In genomic region chr17:86329273-86330075, GRCm38 (mm10) we compare ENCODE assay signal across 8 mouse cellular contexts.
A peak's percentile ranks its signal among the peaks of the same experiment; 100 is the strongest.
DNase-seq lines count a peak whose midpoint lies in the region; ATAC-seq lines count a peak whose summit lies in the region.

No protein-coding gene starts in this region.

- peak overlapping the region; percentile 41; the same call in 1 of the 2 replicates for H3K27ac ChIP-seq in lung, embryonic 15.5 days
- H3K27ac ChIP-seq in forebrain, embryonic 15.5 days (replicated peaks): 0 out of 2 replicates have a peak overlapping the region, but pooled peaks have one; percentile 8
- H3K27ac ChIP-seq in liver, embryonic 12.5 days: no peak overlapping the region
- 0 out of 2 replicates have a peak overlapping the region, but pooled peaks have one; percentile 1 for H3K27ac ChIP-seq in stomach, embryonic 16.5 days (ENCODE audit: low read length)

- DNase-seq in lung, postnatal 10 days: no peak
- DNase-seq in thymus, postnatal 25 days: no peak
- DNase-seq in spleen, adult 18-20 months: no peak
- no peak for DNase-seq in cerebellum, adult 8-10 months

- no peak overlapping the region for H3K4me3 ChIP-seq in lung, embryonic 15.5 days
- H3K4me3 ChIP-seq in forebrain, embryonic 15.5 days: no peak overlapping the region
- H3K4me3 ChIP-seq in liver, embryonic 12.5 days: peak overlapping the region; percentile 10
- H3K4me3 ChIP-seq in stomach, embryonic 16.5 days (replicated peaks; ENCODE audit: low read length): peak overlapping the region; percentile 6; the same call in 1 of the 2 replicates

- peak overlapping the region; percentile 44 for H3K4me2 ChIP-seq in lung, embryonic 15.5 days
- H3K4me2 ChIP-seq in forebrain, embryonic 15.5 days (replicated peaks): no peak overlapping the region; the same call in 1 of the 2 replicates
- H3K4me2 ChIP-seq in liver, embryonic 12.5 days: peak overlapping the region; percentile 38
- H3K4me2 ChIP-seq in stomach, embryonic 16.5 days (ENCODE audit: low read depth, low read length): peak overlapping the region; percentile 43

- WGBS in lung, embryonic 15.5 days: 6% methylated on average over 16 of the region's 16 CpGs
- WGBS in forebrain, embryonic 15.5 days: 37% methylated on average over 16 of the region's 16 CpGs
- WGBS in liver, embryonic 12.5 days (ENCODE audit: insufficient replicate concordance): 44% methylated on average over 16 of the region's 16 CpGs
- WGBS in stomach, embryonic 16.5 days: 11% methylated on average over 16 of the region's 16 CpGs

- no peaks in the 10 kb centered on the region for H3K27me3 ChIP-seq in lung, embryonic 15.5 days
- H3K27me3 ChIP-seq in forebrain, embryonic 15.5 days: no peaks in the 10 kb centered on the region
- H3K27me3 ChIP-seq in liver, embryonic 12.5 days (replicated peaks): no peaks in the 10 kb centered on the region
- no peaks in the 10 kb centered on the region for H3K27me3 ChIP-seq in stomach, embryonic 16.5 days (ENCODE audit: control insufficient read depth, insufficient read depth, low read length)

- no peak overlapping the region for H3K9ac ChIP-seq in lung, embryonic 15.5 days
- H3K9ac ChIP-seq in forebrain, embryonic 15.5 days (replicated peaks): no peak overlapping the region
- no peak overlapping the region for H3K9ac ChIP-seq in liver, embryonic 12.5 days
- peak overlapping the region; percentile 32; the same call in 1 of the 2 replicates for H3K9ac ChIP-seq in stomach, embryonic 16.5 days (ENCODE audit: low read length)

- ATAC-seq in lung, embryonic 15.5 days (ENCODE audit: borderline replicate concordance, extremely low read depth, low FRiP score, low TSS enrichment): peak; percentile 43; the same call in 1 of the 2 replicates
- peak; percentile 43 for ATAC-seq in forebrain, embryonic 15.5 days (replicated peaks)
- no peak for ATAC-seq in liver, embryonic 12.5 days
- ATAC-seq in stomach, embryonic 16.5 days (ENCODE audit: insufficient read depth, low FRiP score): peak; percentile 58; the same call in 1 of the 2 replicates

- no peaks in the 10 kb centered on the region for H3K9me3 ChIP-seq in lung, embryonic 15.5 days
- H3K9me3 ChIP-seq in forebrain, embryonic 15.5 days: no peaks in the 10 kb centered on the region
- no peaks in the 10 kb centered on the region for H3K9me3 ChIP-seq in liver, embryonic 12.5 days (replicated peaks)
- H3K9me3 ChIP-seq in stomach, embryonic 16.5 days (replicated peaks; ENCODE audit: control insufficient read depth, low read length): no peaks in the 10 kb centered on the region

- H3K4me1 ChIP-seq in lung, embryonic 15.5 days: peaks cover 35% of the 10 kb centered on the region
- peaks cover 24% of the 10 kb centered on the region for H3K4me1 ChIP-seq in forebrain, embryonic 15.5 days
- H3K4me1 ChIP-seq in liver, embryonic 12.5 days: peaks cover 24% of the 10 kb centered on the region
- peaks cover 41% of the 10 kb centered on the region for H3K4me1 ChIP-seq in stomach, embryonic 16.5 days (ENCODE audit: control insufficient read depth, insufficient read depth, low read length)

- no peaks in the 10 kb centered on the region for H3K36me3 ChIP-seq in lung, embryonic 15.5 days
- no peaks in the 10 kb centered on the region for H3K36me3 ChIP-seq in forebrain, embryonic 15.5 days
- no peaks in the 10 kb centered on the region for H3K36me3 ChIP-seq in liver, embryonic 12.5 days
- no peaks in the 10 kb centered on the region for H3K36me3 ChIP-seq in stomach, embryonic 16.5 days (ENCODE audit: control insufficient read depth, insufficient read depth, low read length)

Comparison
In these comparisons a context has a peak if more than half of its experiments do, and no peak if none do; other contexts are left out.
1. H3K4me3 ChIP-seq: peak in liver, embryonic 12.5 days (single experiment) and stomach, embryonic 16.5 days (single experiment); none in lung, embryonic 15.5 days (single experiment) and forebrain, embryonic 15.5 days (single experiment).